Comparison of ENCODE assay signal across 9 mouse cellular contexts in the genomic region with DNA sequence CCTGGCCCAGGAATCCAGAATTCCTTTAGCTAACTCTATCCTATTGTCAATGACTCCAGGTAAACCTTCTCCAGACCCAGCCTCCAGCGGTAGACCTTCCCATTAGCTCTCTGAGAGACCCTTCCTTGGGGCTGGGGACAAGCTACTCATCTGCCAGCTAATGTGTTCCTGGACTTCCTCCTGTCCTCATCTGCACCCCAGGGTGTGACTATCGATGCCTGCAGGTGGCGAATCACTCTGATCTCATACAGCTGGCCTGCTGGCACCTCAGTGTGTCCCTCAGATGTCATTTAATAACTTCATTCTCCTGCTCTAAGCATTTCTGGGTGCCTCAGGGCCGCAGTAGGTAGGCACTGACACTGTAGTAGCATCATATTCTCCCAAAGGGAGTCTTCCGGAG. TPM values are rescaled to one million over a fixed set of nuclear protein-coding genes. Genes with fewer than 3 reads are reported as not detected.
DNase-seq lines count a peak whose midpoint lies in the region; ATAC-seq and TF ChIP-seq lines count a peak whose summit lies in the region.
"Had no signal": no experiment of that assay in that cellular context is flagged by ENCODE, and none has a peak within 500 bp of the region (broad histone marks: within the 10 kb centered on the region; RNA-seq: fewer than 3 reads in every experiment).

No protein-coding gene starts in this region.

- peaks cover 28% of the 10 kb centered on the region for H3K4me1 ChIP-seq in heart, embryonic 15.5 days (replicated peaks)
- peaks cover 10% of the 10 kb centered on the region for H3K4me1 ChIP-seq in embryonic facial prominence, embryonic 14.5 days (ENCODE audit: control insufficient read depth, insufficient read depth, low read length)
- peaks cover 11% of the 10 kb centered on the region for H3K4me1 ChIP-seq in limb, embryonic 14.5 days (ENCODE audit: control insufficient read depth, insufficient read depth, low read length)

- H3K9ac ChIP-seq in heart, embryonic 15.5 days: peak overlapping the region; percentile 35; the same call in 1 of the 2 replicates
- H3K9ac ChIP-seq in embryonic facial prominence, embryonic 14.5 days (ENCODE audit: low read depth, low read length): peak overlapping the region; percentile 66; the same call in 1 of the 2 replicates
- H3K9ac ChIP-seq in limb, embryonic 14.5 days (ENCODE audit: low read depth, low read length, severe bottlenecking): 0 out of 2 replicates have a peak overlapping the region, but pooled peaks have one; percentile 8

- no peak overlapping the region for H3ac ChIP-seq in C2C12 (ENCODE audit: control insufficient read depth, insufficient read length, low read depth)

- no peaks in the 10 kb centered on the region for H3K79me2 ChIP-seq in C2C12 (ENCODE audit: control insufficient read depth, insufficient read depth)

- TF ChIP-seq CTCF in C2C12 (IDR thresholded peaks at IDR 0.05; ENCODE audit: control insufficient read depth, insufficient read depth, insufficient read length): no peak

- H3K36me3 ChIP-seq in heart, embryonic 15.5 days: no peaks in the 10 kb centered on the region
- no peaks in the 10 kb centered on the region for H3K36me3 ChIP-seq in C2C12 (ENCODE audit: control insufficient read depth, insufficient read depth)
- no peaks in the 10 kb centered on the region for H3K36me3 ChIP-seq in embryonic facial prominence, embryonic 14.5 days (ENCODE audit: control insufficient read depth, insufficient read depth, low read length)
- no peaks in the 10 kb centered on the region for H3K36me3 ChIP-seq in limb, embryonic 14.5 days (ENCODE audit: control insufficient read depth, insufficient read depth, low read length)

- no peaks in the 10 kb centered on the region for H3K27me3 ChIP-seq in heart, embryonic 15.5 days
- no peaks in the 10 kb centered on the region for H3K27me3 ChIP-seq in C2C12 (ENCODE audit: control insufficient read depth, insufficient read depth, insufficient read length)
- H3K27me3 ChIP-seq in embryonic facial prominence, embryonic 14.5 days (replicated peaks; ENCODE audit: control insufficient read depth, insufficient read depth, low read length): no peaks in the 10 kb centered on the region; the same call in 1 of the 2 replicates
- no peaks in the 10 kb centered on the region for H3K27me3 ChIP-seq in limb, embryonic 14.5 days (ENCODE audit: control insufficient read depth, insufficient read depth, low read length)

- H3K27ac ChIP-seq in heart, embryonic 15.5 days: peak overlapping the region; percentile 82
- H3K27ac ChIP-seq in embryonic facial prominence, embryonic 14.5 days (replicated peaks; ENCODE audit: low read depth, low read length): peak overlapping the region; percentile 72; the same call in 1 of the 2 replicates
- H3K27ac ChIP-seq in limb, embryonic 14.5 days (replicated peaks; ENCODE audit: low read depth, low read length): no peak overlapping the region
- H3K27ac ChIP-seq: macrophage had no signal

- H3K9me3 ChIP-seq in heart, embryonic 15.5 days (replicated peaks): no peaks in the 10 kb centered on the region
- H3K9me3 ChIP-seq in embryonic facial prominence, embryonic 14.5 days (ENCODE audit: control insufficient read depth, low read length): no peaks in the 10 kb centered on the region; the same call in 1 of the 2 replicates
- H3K9me3 ChIP-seq in limb, embryonic 14.5 days (ENCODE audit: control insufficient read depth, low read length): no peaks in the 10 kb centered on the region

- WGBS in heart, embryonic 15.5 days: 67% methylated on average over 5 of the region's 5 CpGs
- WGBS in embryonic facial prominence, embryonic 14.5 days: 79% methylated on average over 5 of the region's 5 CpGs
- WGBS in limb, embryonic 14.5 days: 75% methylated on average over 5 of the region's 5 CpGs

- TF ChIP-seq POLR2A in limb, embryonic 14.5 days (IDR thresholded peaks at IDR 0.05; ENCODE audit: borderline replicate concordance, extremely low read depth, insufficient read depth, insufficient read length): no peak

- DNase-seq in heart, postnatal 36 days: no peak
- DNase-seq in embryonic facial prominence, embryonic 14.5 days (ENCODE audit: low spot score): no peak
- no peak for DNase-seq in limb, embryonic 14.5 days (ENCODE audit: low spot score)
- no peak for DNase-seq in right cerebral cortex, postnatal 4 days
- DNase-seq in left cerebral cortex, adult 8-10 months (ENCODE audit: low spot score in 2 of 2): no peak

- H3K4me2 ChIP-seq in heart, embryonic 15.5 days: peak overlapping the region; percentile 77
- H3K4me2 ChIP-seq in embryonic facial prominence, embryonic 14.5 days (ENCODE audit: low read depth, low read length): peak overlapping the region; percentile 64
- H3K4me2 ChIP-seq in limb, embryonic 14.5 days (replicated peaks; ENCODE audit: low read depth, low read length, severe bottlenecking): peak overlapping the region; percentile 59; the same call in 1 of the 2 replicates

- no peak for ATAC-seq in heart, embryonic 15.5 days (replicated peaks; ENCODE audit: insufficient number of reproducible peaks, insufficient read depth, low FRiP score, low read depth)
- ATAC-seq in embryonic facial prominence, embryonic 14.5 days (ENCODE audit: low read depth): no peak
- no peak for ATAC-seq in limb, embryonic 14.5 days (ENCODE audit: low FRiP score, low read depth)
- ATAC-seq in CD4-positive, CD25-positive, alpha-beta regulatory T cell, adult 4 months: no peak

- intact Hi-C loops in heart, postnatal 36 days (cut with DNase I): no loop called here

- H3K4me3 ChIP-seq in heart, embryonic 15.5 days: no peak overlapping the region
- H3K4me3 ChIP-seq in C2C12 (ENCODE audit: insufficient read depth, poor library complexity, severe bottlenecking): peak overlapping the region; percentile 0
- 0 out of 2 replicates have a peak overlapping the region, but pooled peaks have one; percentile 41 for H3K4me3 ChIP-seq in embryonic facial prominence, embryonic 14.5 days (ENCODE audit: low read depth, low read length)
- H3K4me3 ChIP-seq in limb, embryonic 14.5 days (replicated peaks; ENCODE audit: low read length): no peak overlapping the region

- no peaks in the 10 kb centered on the region for H3K79me3 ChIP-seq in C2C12 (ENCODE audit: low read depth)

TF ChIP-seq in C2C12, 6 proteins besides CTCF, POLR2A, EP300 and RAD21 (continues in another document):
- TF ChIP-seq FOSL1 (IDR thresholded peaks at IDR 0.05; ENCODE audit: insufficient read depth, low read length, poor library complexity, severe bottlenecking): no peak

RNA-seq across cellular contexts. Expression of a gene that starts 16.8 kb away (rescaled TPM):
- 59.8 and 60.3 TPM in 2 replicates for polyA plus RNA-seq in heart, embryonic 15.5 days (2015; fragmentation: Nextera tagmentation; extraction: Ambion mirVana)
- 10 to 100 TPM; 43.4 to 48.0 TPM for total RNA-seq in heart, postnatal 36 days (2021)
- 151 TPM for polyA plus RNA-seq in C2C12 (2012; fragmentation: generic; extraction: Trizol)
- polyA plus RNA-seq in embryonic facial prominence, embryonic 14.5 days (2014; fragmentation: Nextera tagmentation; extraction: Ambion mirVana): 64.0 and 75.1 TPM in 2 replicates
- polyA plus RNA-seq in limb, embryonic 14.5 days (2012; rRNA removed): 72.3 and 93.5 TPM in 2 replicates
- polyA plus RNA-seq in limb, embryonic 14.5 days (2014; fragmentation: Nextera tagmentation; extraction: Ambion mirVana): 74.3 and 86.1 TPM in 2 replicates
- polyA plus RNA-seq in CD4-positive, CD25-positive, alpha-beta regulatory T cell, adult 4 months (2017; shearing (Covaris generic)): 10 to 100 TPM; 71.2 to 78.1 TPM
- total RNA-seq in left cerebral cortex, adult 8-10 months (2022): 10 to 100 TPM; 34.9 to 42.8 (median 38.6) TPM

RNA-seq across cellular contexts. Expression of a gene that starts 17.9 kb away (rescaled TPM):
- 0.20 and 0.47 TPM in 2 replicates for polyA plus RNA-seq in heart, embryonic 15.5 days (2015; fragmentation: Nextera tagmentation; extraction: Ambion mirVana)
- under 1 TPM; 0.14 to 0.86 TPM for total RNA-seq in heart, postnatal 36 days (2021)
- polyA plus RNA-seq in C2C12 (2012; fragmentation: generic; extraction: Trizol): 1.4 TPM
- 0.15 and 0.28 TPM in 2 replicates for polyA plus RNA-seq in embryonic facial prominence, embryonic 14.5 days (2014; fragmentation: Nextera tagmentation; extraction: Ambion mirVana)
- 0.69 and 0.88 TPM in 2 replicates for polyA plus RNA-seq in limb, embryonic 14.5 days (2012; rRNA removed)
- 0.14 and 0.28 TPM in 2 replicates for polyA plus RNA-seq in limb, embryonic 14.5 days (2014; fragmentation: Nextera tagmentation; extraction: Ambion mirVana)
- 1 to 10 TPM in 1 of 2 experiments, under 1 TPM in 1; 0.35 to 2.7 TPM for polyA plus RNA-seq in CD4-positive, CD25-positive, alpha-beta regulatory T cell, adult 4 months (2017; shearing (Covaris generic))
- 10 to 100 TPM; 11.1 to 15.1 (median 13.8) TPM for total RNA-seq in left cerebral cortex, adult 8-10 months (2022)

RNA-seq across cellular contexts. Expression of a gene that starts 31.5 kb away (rescaled TPM):
- polyA plus RNA-seq in heart, embryonic 15.5 days (2015; fragmentation: Nextera tagmentation; extraction: Ambion mirVana): 13.6 and 15.5 TPM in 2 replicates
- 10 to 100 TPM; 10.4 to 11.2 TPM for total RNA-seq in heart, postnatal 36 days (2021)
- 25.6 TPM for polyA plus RNA-seq in C2C12 (2012; fragmentation: generic; extraction: Trizol)
- polyA plus RNA-seq in embryonic facial prominence, embryonic 14.5 days (2014; fragmentation: Nextera tagmentation; extraction: Ambion mirVana): 18.8 and 21.6 TPM in 2 replicates
- polyA plus RNA-seq in limb, embryonic 14.5 days (2012; rRNA removed): 13.7 and 19.4 TPM in 2 replicates
- polyA plus RNA-seq in limb, embryonic 14.5 days (2014; fragmentation: Nextera tagmentation; extraction: Ambion mirVana): 25.2 and 28.7 TPM in 2 replicates
- 10 to 100 TPM; 15.8 to 17.6 TPM for polyA plus RNA-seq in CD4-positive, CD25-positive, alpha-beta regulatory T cell, adult 4 months (2017; shearing (Covaris generic))
- 10 to 100 TPM; 16.3 to 20.4 (median 17.4) TPM for total RNA-seq in left cerebral cortex, adult 8-10 months (2022)

RNA-seq across cellular contexts. Expression of a gene that starts 31.8 kb away (rescaled TPM):
- polyA plus RNA-seq in heart, embryonic 15.5 days (2015; fragmentation: Nextera tagmentation; extraction: Ambion mirVana): 13.5 and 14.4 TPM in 2 replicates
- 10 to 100 TPM; 35.8 to 44.2 TPM for total RNA-seq in heart, postnatal 36 days (2021)
- polyA plus RNA-seq in C2C12 (2012; fragmentation: generic; extraction: Trizol): 21.5 TPM
- 11.2 and 11.6 TPM in 2 replicates for polyA plus RNA-seq in embryonic facial prominence, embryonic 14.5 days (2014; fragmentation: Nextera tagmentation; extraction: Ambion mirVana)
- polyA plus RNA-seq in limb, embryonic 14.5 days (2012; rRNA removed): 33.8 and 39.3 TPM in 2 replicates
- 15.3 and 16.8 TPM in 2 replicates for polyA plus RNA-seq in limb, embryonic 14.5 days (2014; fragmentation: Nextera tagmentation; extraction: Ambion mirVana)
- not detected for polyA plus RNA-seq in CD4-positive, CD25-positive, alpha-beta regulatory T cell, adult 4 months (2017; shearing (Covaris generic))
- total RNA-seq in left cerebral cortex, adult 8-10 months (2022): 1 to 10 TPM; 3.9 to 7.7 (median 5.9) TPM

RNA-seq across cellular contexts. Expression of a gene that starts 45.4 kb away (rescaled TPM):
- polyA plus RNA-seq in heart, embryonic 15.5 days (2015; fragmentation: Nextera tagmentation; extraction: Ambion mirVana): 27.2 TPM in 2 replicates
- 100 to 1,000 TPM; 137 to 148 TPM for total RNA-seq in heart, postnatal 36 days (2021)
- 107 TPM for polyA plus RNA-seq in C2C12 (2012; fragmentation: generic; extraction: Trizol)
- 53.7 and 57.0 TPM in 2 replicates for polyA plus RNA-seq in embryonic facial prominence, embryonic 14.5 days (2014; fragmentation: Nextera tagmentation; extraction: Ambion mirVana)
- 44.3 and 59.4 TPM in 2 replicates for polyA plus RNA-seq in limb, embryonic 14.5 days (2012; rRNA removed)
- 22.5 and 30.6 TPM in 2 replicates for polyA plus RNA-seq in limb, embryonic 14.5 days (2014; fragmentation: Nextera tagmentation; extraction: Ambion mirVana)
- not detected for polyA plus RNA-seq in CD4-positive, CD25-positive, alpha-beta regulatory T cell, adult 4 months (2017; shearing (Covaris generic))
- 100 to 1,000 TPM; 108 to 133 (median 114) TPM for total RNA-seq in left cerebral cortex, adult 8-10 months (2022)

Comparison
In these comparisons a context has a peak if more than half of its experiments do, and no peak if none do; other contexts are left out.
1. H3K4me3 ChIP-seq: peak in C2C12 (single experiment) and embryonic facial prominence, embryonic 14.5 days (single experiment); none in heart, embryonic 15.5 days (single experiment) and limb, embryonic 14.5 days (single experiment).
2. H3K9ac ChIP-seq: peak in every context shown above with its lines; median percentile 66 in embryonic facial prominence, embryonic 14.5 days; 35 in heart, embryonic 15.5 days; 8 in limb, embryonic 14.5 days.
3. Peak in every context shown above with its lines, with median percentiles within 50 percentile points of each other: H3K4me2 ChIP-seq.